Mouse (Mus musculus): Measurements from ENCODE around the gene Zfand2b.

Zfand2b gene

GRCm38 (mm10) chr1:75160256-75160617, 8.2 kb upstream of the Zfand2b start:
- DNase-seq (ENCODE audit: low spot score), result no peak

- no peak for DNase-seq (ENCODE audit: low spot score)
These were observed 364 bp upstream of the Zfand2b start for GRCm38 (mm10) chr1:75168093-75168471.

- peak; percentile 22 for DNase-seq (ENCODE audit: low spot score)
These were observed 11.1 kb downstream of the Zfand2b start for GRCm38 (mm10) chr1:75179334-75180104.

GRCm38 (mm10) chr1:75180105-75180590, 11.7 kb downstream of the Zfand2b start, which contains the start of gene Abcb6:
Gene Abcb6 (minus strand): TSS chr1:75180392.
- peak; percentile 97 for DNase-seq (ENCODE audit: low spot score)

GRCm38 (mm10) chr1:75180741-75181140, 12.3 kb downstream of the Zfand2b start:
- DNase-seq (ENCODE audit: low spot score), result no peak

GRCm38 (mm10) chr1:75181377-75181870, 13.0 kb downstream of the Zfand2b start:
- no peak for DNase-seq (ENCODE audit: low spot score)

- DNase-seq (ENCODE audit: low spot score), result no peak
These were observed 13.7 kb downstream of the Zfand2b start for GRCm38 (mm10) chr1:75182160-75182559.

- DNase-seq (ENCODE audit: low spot score), result no peak
These were observed 17.0 kb downstream of the Zfand2b start for GRCm38 (mm10) chr1:75185495-75185894.

GRCm38 (mm10) chr1:75187126-75187525, 18.7 kb downstream of the Zfand2b start:
- no peak for DNase-seq (ENCODE audit: low spot score)

- no peak for DNase-seq (ENCODE audit: low spot score)
These were observed 19.6 kb downstream of the Zfand2b start for GRCm38 (mm10) chr1:75187914-75188483.

- DNase-seq (ENCODE audit: low spot score), result no peak
These were observed 22.1 kb downstream of the Zfand2b start for GRCm38 (mm10) chr1:75190577-75190976.

GRCm38 (mm10) chr1:75191258-75191621, 22.8 kb downstream of the Zfand2b start:
- DNase-seq (ENCODE audit: low spot score), result no peak

GRCm38 (mm10) chr1:75191622-75192402, 23.4 kb downstream of the Zfand2b start, which contains the start of the genes Ankzf1 and Atg9a:
Gene Ankzf1 (plus strand): TSS chr1:75192151.
Gene Atg9a (minus strand): TSS chr1:75192196.
- DNase-seq (ENCODE audit: low spot score), result peak; percentile 99

GRCm38 (mm10) chr1:75192452-75192851, 24.0 kb downstream of the Zfand2b start:
- peak; percentile 49 for DNase-seq (ENCODE audit: low spot score)

- no peak for DNase-seq (ENCODE audit: low spot score)
These were observed 32.8 kb downstream of the Zfand2b start for GRCm38 (mm10) chr1:75201236-75201635.

- DNase-seq (ENCODE audit: low spot score), result peak; percentile 59
These were observed 40.7 kb downstream of the Zfand2b start for GRCm38 (mm10) chr1:75208967-75209678.

GRCm38 (mm10) chr1:75210136-75211087, 42.0 kb downstream of the Zfand2b start, which contains the start of the genes Glb1l and Stk16:
Gene Glb1l (minus strand): TSS chr1:75210813.
Gene Stk16 (plus strand): TSS chr1:75210838.
- DNase-seq (ENCODE audit: low spot score), result peak; percentile 98

- no peak for DNase-seq (ENCODE audit: low spot score)
These were observed 42.8 kb downstream of the Zfand2b start for GRCm38 (mm10) chr1:75211141-75211708.

GRCm38 (mm10) chr1:75212542-75212941, 44.1 kb downstream of the Zfand2b start:
- DNase-seq (ENCODE audit: low spot score), result no peak

GRCm38 (mm10) chr1:75213096-75213495, 44.6 kb downstream of the Zfand2b start:
- DNase-seq (ENCODE audit: low spot score), result no peak

Measured in embryo, embryonic 10.5 days (tissue).